ENCODE assay signal across 11 mouse cellular contexts in genomic region chr2:14807650-14808347, GRCm38 (mm10).
DNase-seq lines count a peak whose midpoint lies in the region; ATAC-seq and TF ChIP-seq lines count a peak whose summit lies in the region.
"Had no signal": no experiment of that assay in that cellular context is flagged by ENCODE, and none has a peak within 500 bp of the region (broad histone marks: within the 10 kb centered on the region; RNA-seq: fewer than 3 reads in every experiment).

No protein-coding gene starts in this region.

- peak; percentile 15 for DNase-seq in kidney, postnatal 0 days (ENCODE audit: low spot score)
- DNase-seq in Patski (ENCODE audit: low read depth, low spot score), result no peak
- DNase-seq in embryonic facial prominence, embryonic 14.5 days (ENCODE audit: low spot score), result peak; percentile 63
- no peak for DNase-seq in layer of hippocampus, postnatal 36 days
- DNase-seq in left cerebral cortex, adult 11 months (ENCODE audit: low spot score), result no peak
- DNase-seq in cerebellum, adult 8-10 months, result no peak
- DNase-seq: cerebellum, adult 9-11 months; kidney, postnatal 4 days had no signal

- CTCF ChIA-PET in Patski (lab: Charles Lee), result no interaction called here

- H3K4me3 ChIP-seq in kidney, postnatal 0 days (replicated peaks; ENCODE audit: low read depth, low read length), result no peak overlapping the region
- no peak overlapping the region for H3K4me3 ChIP-seq in kidney, embryonic 16.5 days (ENCODE audit: low read length)
- H3K4me3 ChIP-seq in embryonic facial prominence, embryonic 14.5 days (ENCODE audit: low read depth, low read length), result no peak overlapping the region
- H3K4me3 ChIP-seq in hindbrain, embryonic 15.5 days, result no peak overlapping the region

- H3K4me1 ChIP-seq in kidney, postnatal 0 days (replicated peaks; ENCODE audit: insufficient read depth, low read length), result no peaks in the 10 kb centered on the region
- no peaks in the 10 kb centered on the region for H3K4me1 ChIP-seq in kidney, embryonic 16.5 days (ENCODE audit: insufficient read depth, low read length)
- peaks cover 4% of the 10 kb centered on the region; the same call in 1 of the 2 replicates for H3K4me1 ChIP-seq in embryonic facial prominence, embryonic 14.5 days (ENCODE audit: control insufficient read depth, insufficient read depth, low read length)
- peaks cover 9% of the 10 kb centered on the region; the same call in 1 of the 2 replicates for H3K4me1 ChIP-seq in hindbrain, embryonic 15.5 days (replicated peaks)

- no peaks in the 10 kb centered on the region for H3K27me3 ChIP-seq in kidney, postnatal 0 days (ENCODE audit: insufficient read depth, low read length)
- H3K27me3 ChIP-seq in kidney, embryonic 16.5 days (ENCODE audit: insufficient read depth, low read length), result no peaks in the 10 kb centered on the region
- H3K27me3 ChIP-seq in Patski, result no peaks in the 10 kb centered on the region
- H3K27me3 ChIP-seq in embryonic facial prominence, embryonic 14.5 days (replicated peaks; ENCODE audit: control insufficient read depth, insufficient read depth, low read length), result no peaks in the 10 kb centered on the region
- H3K27me3 ChIP-seq in hindbrain, embryonic 15.5 days, result no peaks in the 10 kb centered on the region

- POLR2A ChIA-PET in Patski (lab: Charles Lee), result no interaction called here

- H3K27ac ChIP-seq in kidney, postnatal 0 days, result no peak overlapping the region
- no peak overlapping the region for H3K27ac ChIP-seq in kidney, embryonic 16.5 days (ENCODE audit: low read length)
- peak overlapping the region; percentile 39; the same call in 1 of the 2 replicates for H3K27ac ChIP-seq in embryonic facial prominence, embryonic 14.5 days (replicated peaks; ENCODE audit: low read depth, low read length)
- peak overlapping the region; percentile 38; the same call in 1 of the 2 replicates for H3K27ac ChIP-seq in hindbrain, embryonic 15.5 days (replicated peaks)

- H3K4me2 ChIP-seq in kidney, postnatal 0 days (ENCODE audit: low read length), result no peak overlapping the region
- no peak overlapping the region for H3K4me2 ChIP-seq in kidney, embryonic 16.5 days (replicated peaks; ENCODE audit: low read depth, low read length)
- H3K4me2 ChIP-seq in embryonic facial prominence, embryonic 14.5 days (ENCODE audit: low read depth, low read length), result no peak overlapping the region
- no peak overlapping the region for H3K4me2 ChIP-seq in hindbrain, embryonic 15.5 days

- H3K9ac ChIP-seq in kidney, postnatal 0 days (ENCODE audit: low read depth, low read length), result no peak overlapping the region
- no peak overlapping the region for H3K9ac ChIP-seq in kidney, embryonic 16.5 days (replicated peaks; ENCODE audit: low read length)
- H3K9ac ChIP-seq in embryonic facial prominence, embryonic 14.5 days (ENCODE audit: low read depth, low read length), result no peak overlapping the region
- H3K9ac ChIP-seq in hindbrain, embryonic 15.5 days, result no peak overlapping the region

- no peaks in the 10 kb centered on the region for H3K36me3 ChIP-seq in kidney, postnatal 0 days (ENCODE audit: insufficient read depth, low read length)
- no peaks in the 10 kb centered on the region for H3K36me3 ChIP-seq in kidney, embryonic 16.5 days (ENCODE audit: insufficient read depth, low read length)
- no peaks in the 10 kb centered on the region for H3K36me3 ChIP-seq in embryonic facial prominence, embryonic 14.5 days (ENCODE audit: control insufficient read depth, insufficient read depth, low read length)
- H3K36me3 ChIP-seq in hindbrain, embryonic 15.5 days, result no peaks in the 10 kb centered on the region

- no peak for ATAC-seq in kidney, postnatal 0 days (replicated peaks; ENCODE audit: low FRiP score, low read depth)
- ATAC-seq in kidney, embryonic 16.5 days (ENCODE audit: low FRiP score, low TSS enrichment), result no peak; the same call in 1 of the 2 replicates
- ATAC-seq in Patski, result peak; percentile 21
- peak; percentile 68 for ATAC-seq in embryonic facial prominence, embryonic 14.5 days (ENCODE audit: low read depth)
- ATAC-seq in hindbrain, embryonic 15.5 days (ENCODE audit: low FRiP score, low read depth), result no peak
- ATAC-seq: CD4-positive, CD25-positive, alpha-beta regulatory T cell, adult 4 months had no signal

- TF ChIP-seq CTCF in kidney, postnatal 0 days (IDR thresholded peaks at IDR 0.05; ENCODE audit: low read depth), result no peak
- TF ChIP-seq CTCF in Patski (IDR thresholded peaks at IDR 0.05), result no peak

- 62% methylated on average over 6 of the region's 6 CpGs for WGBS in kidney, postnatal 0 days
- WGBS in kidney, embryonic 16.5 days, result 69% methylated on average over 6 of the region's 6 CpGs
- 26% methylated on average over 6 of the region's 6 CpGs for WGBS in embryonic facial prominence, embryonic 14.5 days
- WGBS in hindbrain, embryonic 15.5 days, result 28% methylated on average over 6 of the region's 6 CpGs

- in situ Hi-C loops in Patski (cut with MboI; ENCODE audit: low pct_unique_long_range_greater_than_20kb), result no loop called here

- H3K9me3 ChIP-seq in kidney, postnatal 0 days (replicated peaks; ENCODE audit: low read length), result no peaks in the 10 kb centered on the region
- H3K9me3 ChIP-seq in kidney, embryonic 16.5 days (ENCODE audit: low read length), result no peaks in the 10 kb centered on the region
- no peaks in the 10 kb centered on the region for H3K9me3 ChIP-seq in embryonic facial prominence, embryonic 14.5 days (ENCODE audit: control insufficient read depth, low read length)
- no peaks in the 10 kb centered on the region for H3K9me3 ChIP-seq in hindbrain, embryonic 15.5 days

Comparison
In these comparisons a context has a peak if more than half of its experiments do, and no peak if none do; other contexts are left out.
1. ATAC-seq: peak in Patski (single experiment) and embryonic facial prominence, embryonic 14.5 days (single experiment); none in kidney, postnatal 0 days (single experiment), kidney, embryonic 16.5 days (single experiment) and hindbrain, embryonic 15.5 days (single experiment).
2. DNase-seq: peak in kidney, postnatal 0 days (single experiment) and embryonic facial prominence, embryonic 14.5 days (single experiment); none in Patski (single experiment), layer of hippocampus, postnatal 36 days (0 of 2), left cerebral cortex, adult 11 months (single experiment) and cerebellum, adult 8-10 months (single experiment).
3. H3K27ac ChIP-seq: peak in embryonic facial prominence, embryonic 14.5 days (single experiment) and hindbrain, embryonic 15.5 days (single experiment); none in kidney, postnatal 0 days (single experiment) and kidney, embryonic 16.5 days (single experiment).